Mouse (Mus musculus): ENCODE measurements at regions not wholly inside any gene's neighbourhood (a gene's known extent, or its start where the extent isn't known, plus 50 kb on each side); places are given as distances from the start of the nearest gene placed in this dataset.

DNA sequence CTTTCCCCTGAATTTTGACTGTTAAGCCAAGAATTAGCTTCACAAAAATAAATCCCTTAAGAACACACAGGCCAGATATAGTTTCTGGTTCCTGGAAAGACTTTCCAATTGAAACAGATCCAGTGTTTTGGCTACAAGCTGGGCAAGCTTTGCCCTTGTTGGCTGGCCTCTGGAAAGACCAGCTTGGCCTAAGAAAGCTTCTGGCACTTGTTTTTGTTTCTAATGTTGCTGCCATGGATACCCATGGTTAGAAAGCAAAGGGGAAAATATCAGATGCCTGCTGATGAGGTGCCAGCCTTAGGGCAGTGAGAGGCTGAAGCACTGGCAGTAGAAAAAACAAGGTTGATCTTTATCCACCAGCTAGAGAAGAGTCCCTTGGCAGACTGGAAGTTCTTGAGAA is 228.2 kb downstream of the Klhl13 start:
- DNase-seq, result no peak

DNA sequence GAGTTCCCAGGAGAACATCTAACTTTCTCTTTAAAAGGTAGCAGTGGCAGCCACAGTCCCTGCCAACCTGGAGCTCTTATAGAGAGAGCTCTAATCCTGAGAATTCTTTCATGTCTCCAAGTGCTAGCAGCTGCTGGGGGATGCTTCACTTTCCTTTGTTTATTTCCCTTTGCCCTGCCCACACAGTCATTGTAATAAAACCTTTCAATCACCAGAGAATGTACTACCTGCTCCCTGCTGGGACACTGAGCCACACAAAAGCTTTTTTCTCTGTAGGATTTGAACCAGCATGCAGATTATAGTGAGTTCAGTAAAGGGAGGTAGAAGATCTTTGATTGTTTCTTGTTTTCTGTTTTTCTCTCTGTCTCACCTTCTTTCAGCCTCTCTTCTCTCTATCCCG is 269.0 kb downstream of the Klhl13 start:
- DNase-seq, result no peak

DNA sequence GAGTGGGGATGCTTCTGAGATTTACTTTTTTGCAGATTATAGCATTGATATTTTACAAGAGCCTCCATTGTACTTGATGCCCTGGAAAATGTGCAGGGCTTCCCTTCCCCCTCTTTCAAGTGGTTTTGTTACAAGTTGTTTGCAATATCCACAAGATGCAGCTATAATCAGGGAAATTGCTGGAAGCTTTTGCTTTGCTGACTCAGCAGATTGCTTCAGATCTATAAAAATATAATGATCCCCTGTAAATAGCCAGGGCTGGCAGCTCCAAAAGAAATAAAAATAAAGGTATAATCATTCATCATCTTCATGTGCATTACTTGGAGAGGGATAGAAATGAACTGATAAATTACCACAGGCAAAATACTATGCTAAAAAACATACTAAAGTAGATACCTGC is 272.1 kb downstream of the Klhl13 start:
- no peak for DNase-seq

DNA sequence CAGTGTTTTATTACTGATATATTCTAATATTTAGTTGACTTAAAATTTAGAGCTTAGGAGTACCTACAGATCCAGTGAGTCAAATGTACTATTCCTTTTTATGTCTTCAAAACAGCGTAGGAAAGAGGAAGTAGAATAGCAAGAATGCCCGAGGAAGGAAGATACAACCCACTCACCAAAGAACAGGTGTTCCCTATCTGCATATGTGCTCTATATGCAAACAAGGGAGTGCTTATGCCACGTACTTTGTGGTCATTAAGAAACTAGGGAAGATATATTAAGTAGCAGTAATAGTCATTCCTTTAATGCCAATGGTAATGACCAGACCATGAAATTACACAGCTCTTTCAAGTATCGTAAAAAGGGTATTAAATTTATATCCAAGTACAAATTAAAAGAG is 298.4 kb downstream of the Klhl13 start:
- DNase-seq, result no peak

DNA sequence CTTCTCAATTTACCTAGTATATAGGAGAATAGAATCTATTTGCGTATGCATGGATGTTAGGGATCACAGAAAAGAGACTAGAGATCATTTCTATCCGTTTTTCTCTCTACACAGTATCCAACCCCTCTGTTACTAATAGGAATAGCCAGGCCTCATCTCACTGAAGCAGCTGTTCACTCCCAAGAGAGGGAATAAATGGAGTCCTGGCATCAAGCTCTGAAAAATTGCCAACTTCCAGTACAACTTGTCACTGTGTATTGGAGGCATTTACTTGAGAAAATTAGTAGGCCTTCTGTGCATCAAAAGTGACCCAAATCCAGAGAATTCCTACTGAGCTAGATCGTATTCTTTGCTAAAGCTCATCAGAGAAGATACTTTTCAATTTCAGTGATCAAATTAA is 337.3 kb downstream of the Klhl13 start:
- DNase-seq, result peak; percentile 3

DNA sequence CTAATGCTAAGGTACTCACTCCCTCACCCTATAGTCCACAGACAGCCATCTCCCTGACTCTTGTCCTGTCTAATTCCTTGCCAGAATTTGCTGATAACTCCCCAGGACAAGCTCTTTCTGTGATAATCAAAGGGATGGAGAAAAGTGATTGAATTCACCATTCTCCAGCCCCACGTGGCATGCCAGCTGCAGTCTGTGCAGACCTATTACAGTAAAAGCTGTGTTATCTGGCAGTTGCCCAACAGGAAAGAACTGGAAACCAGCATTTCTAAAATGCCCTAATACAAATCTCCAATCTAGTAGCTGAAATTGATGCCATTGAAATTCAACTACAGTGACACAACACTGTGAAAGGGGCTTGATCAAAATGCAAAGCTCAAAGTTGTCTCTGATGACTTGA is 349.3 kb downstream of the Klhl13 start:
- DNase-seq, result no peak

GRCm38 (mm10) chrX:23015118-23015517 is 349.8 kb downstream of the Klhl13 start:
- DNase-seq, result no peak

Measured in cerebellum, adult 9-10 months (tissue).